Mouse (Mus musculus) forebrain, embryonic 11.5 days (tissue): ENCODE data around the gene Abhd6. TPM values are rescaled to one million over a fixed set of nuclear protein-coding genes. Genes with fewer than 3 reads are reported as not detected.

ENCODE experiments used
- ATAC-seq: fragments of 200-750 bp; cut with Nextera tagmentation; replicated peaks from 2 replicates; pipeline ENCODE4 v1.8.0; 2017; ENCODE audit warnings: moderate TSS enrichment; ENCODE audit not compliant: low FRiP score
- DNase-seq: peaks from one replicate; pipeline ENCODE4 v3.0.0-alpha.2; 2017; ENCODE audit warnings: low spot score
- H3K27ac ChIP-seq: fragments of 300-500 bp; sonication (generic); 2 replicates; pipeline ENCODE4 v1.5.1; 2014; ENCODE audit warnings: low read depth, low read length
- H3K27me3 ChIP-seq: fragments of 300-500 bp; sonication (generic); 2 replicates; pipeline ENCODE4 v1.6.1; 2014; ENCODE audit warnings: mild to moderate bottlenecking, low read length, mixed read lengths; ENCODE audit not compliant: control insufficient read depth, insufficient read depth
- H3K36me3 ChIP-seq: fragments of 300-500 bp; sonication (generic); 2 replicates; pipeline ENCODE4 v1.6.1; 2014; ENCODE audit warnings: mild to moderate bottlenecking, low read length, moderate library complexity, mixed read lengths; ENCODE audit not compliant: control insufficient read depth, insufficient read depth
- H3K4me1 ChIP-seq: fragments of 300-500 bp; sonication (generic); replicated peaks from 2 replicates; pipeline ENCODE4 v1.6.1; 2014; ENCODE audit warnings: low read length, mixed read lengths; ENCODE audit not compliant: control insufficient read depth, insufficient read depth
- H3K4me2 ChIP-seq: fragments of 300-500 bp; sonication (generic); 2 replicates; pipeline ENCODE4 v1.6.1; 2014; ENCODE audit warnings: low read depth, mild to moderate bottlenecking, low read length, moderate library complexity, mixed read lengths; ENCODE audit not compliant: severe bottlenecking
- H3K4me3 ChIP-seq: fragments of 300-500 bp; sonication (generic); 2 replicates; pipeline ENCODE4 v1.5.1; 2014; ENCODE audit warnings: low read depth, low read length
- H3K9ac ChIP-seq: fragments of 300-500 bp; sonication (generic); 2 replicates; pipeline ENCODE4 v1.6.1; 2014; ENCODE audit warnings: low read length
- H3K9me3 ChIP-seq: fragments of 300-500 bp; sonication (generic); 2 replicates; pipeline ENCODE4 v1.6.1; 2016; ENCODE audit warnings: low read length, mixed read lengths; ENCODE audit not compliant: control insufficient read depth
- WGBS: fragments of 180-500 bp; shearing (Covaris S2); extraction: QIAGEN DNeasy Blood & Tissue Kit; methylation state at CpG from one replicate; pipeline ENCODE4 v1.1.7; 2014; 5-methylcytosine and 5-hydroxymethylcytosine counted together
- polyA plus RNA-seq: library from polyadenylated mRNA; unstranded; fragments of >200 nt; fragmentation: Nextera tagmentation; extraction: Ambion mirVana; gene quantifications from 2 replicates; pipeline ENCODE4 v1.2.1, GENCODE M21; 2014

Abhd6 gene
- 19.2 and 19.5 TPM in 2 replicates for polyA plus RNA-seq

GRCm38 (mm10) chr14:8002432-8003092 lies at the start of gene Abhd6:
Gene Abhd6, plus strand, starts transcription at chr14:8002902.
- no peaks in the 10 kb centered on the region for H3K36me3 ChIP-seq
- peak within 1 kb of the TSS; percentile 57 for H3K4me3 ChIP-seq
- ATAC-seq = peak; percentile 86
- peaks cover 8% of the 10 kb centered on the region; the same call in 1 of the 2 replicates for H3K4me1 ChIP-seq
- H3K9ac ChIP-seq = peak within 1 kb of the TSS; percentile 71
- no peak within 1 kb of the TSS for H3K27ac ChIP-seq
- H3K4me2 ChIP-seq = peak within 1 kb of the TSS; percentile 91
- 2% methylated on average over 34 of the region's 38 CpGs for WGBS
- no peaks in the 10 kb centered on the region for H3K9me3 ChIP-seq
- H3K27me3 ChIP-seq = peaks cover 20% of the 10 kb centered on the region
- peak; percentile 94 for DNase-seq

- no peaks in the 10 kb centered on the region for H3K9me3 ChIP-seq
- no peak overlapping the region for H3K9ac ChIP-seq
- H3K27me3 ChIP-seq = no peaks in the 10 kb centered on the region
- DNase-seq = no peak
- 33% methylated on average over 6 of the region's 6 CpGs for WGBS
- no peaks in the 10 kb centered on the region for H3K4me1 ChIP-seq
- H3K27ac ChIP-seq = no peak overlapping the region
- H3K36me3 ChIP-seq = no peaks in the 10 kb centered on the region
- H3K4me3 ChIP-seq = no peak overlapping the region
- H3K4me2 ChIP-seq = no peak overlapping the region
- 0 out of 2 replicates have a peak, but pooled peaks have one; percentile 16 for ATAC-seq
These were observed 48.6 kb upstream of the Abhd6 start for GRCm38 (mm10) chr14:7954071-7954471.

GRCm38 (mm10) chr14:7956427-7956826 lies 46.3 kb upstream of the Abhd6 start:
- ATAC-seq = no peak
- 85% methylated on average over 10 of the region's 10 CpGs for WGBS
- no peaks in the 10 kb centered on the region for H3K4me1 ChIP-seq
- H3K4me3 ChIP-seq = no peak overlapping the region
- no peaks in the 10 kb centered on the region for H3K9me3 ChIP-seq
- no peak for DNase-seq
- H3K36me3 ChIP-seq = no peaks in the 10 kb centered on the region
- no peaks in the 10 kb centered on the region for H3K27me3 ChIP-seq
- no peak overlapping the region for H3K9ac ChIP-seq
- H3K4me2 ChIP-seq = no peak overlapping the region
- H3K27ac ChIP-seq = no peak overlapping the region

GRCm38 (mm10) chr14:7957049-7957448 lies 45.7 kb upstream of the Abhd6 start, which contains the start of gene Gm45521:
Gene Gm45521, plus strand, starts transcription at chr14:7957288.
- no peak within 1 kb of the TSS for H3K4me2 ChIP-seq
- DNase-seq = no peak
- no peaks in the 10 kb centered on the region for H3K9me3 ChIP-seq
- no peaks in the 10 kb centered on the region for H3K27me3 ChIP-seq
- ATAC-seq = 0 out of 2 replicates have a peak, but pooled peaks have one; percentile 49
- H3K9ac ChIP-seq = no peak within 1 kb of the TSS
- 43% methylated on average over 9 of the region's 9 CpGs for WGBS
- no peaks in the 10 kb centered on the region for H3K4me1 ChIP-seq
- no peaks in the 10 kb centered on the region for H3K36me3 ChIP-seq
- no peak within 1 kb of the TSS for H3K4me3 ChIP-seq
- H3K27ac ChIP-seq = no peak within 1 kb of the TSS

- ATAC-seq = 0 out of 2 replicates have a peak, but pooled peaks have one; percentile 35
- peak; percentile 64 for DNase-seq
- H3K4me3 ChIP-seq = no peak overlapping the region
- no peaks in the 10 kb centered on the region for H3K27me3 ChIP-seq
- no peak overlapping the region for H3K4me2 ChIP-seq
- no peaks in the 10 kb centered on the region for H3K9me3 ChIP-seq
- H3K36me3 ChIP-seq = no peaks in the 10 kb centered on the region
- 42% methylated on average over 11 of the region's 11 CpGs for WGBS
- no peak overlapping the region for H3K9ac ChIP-seq
- no peaks in the 10 kb centered on the region for H3K4me1 ChIP-seq
- no peak overlapping the region for H3K27ac ChIP-seq
These were observed 42.1 kb upstream of the Abhd6 start for GRCm38 (mm10) chr14:7960616-7961015.

GRCm38 (mm10) chr14:7961714-7962113 lies 41.0 kb upstream of the Abhd6 start:
- no peak overlapping the region for H3K27ac ChIP-seq
- H3K4me1 ChIP-seq = no peaks in the 10 kb centered on the region
- ATAC-seq (no peak), DNase-seq (no peak)
- no peak overlapping the region for H3K9ac ChIP-seq
- no peak overlapping the region for H3K4me2 ChIP-seq
- no peak overlapping the region for H3K4me3 ChIP-seq
- no peaks in the 10 kb centered on the region for H3K36me3 ChIP-seq
- H3K9me3 ChIP-seq = no peaks in the 10 kb centered on the region
- WGBS = 85% methylated on average over 5 of the region's 5 CpGs
- H3K27me3 ChIP-seq = no peaks in the 10 kb centered on the region

DNA sequence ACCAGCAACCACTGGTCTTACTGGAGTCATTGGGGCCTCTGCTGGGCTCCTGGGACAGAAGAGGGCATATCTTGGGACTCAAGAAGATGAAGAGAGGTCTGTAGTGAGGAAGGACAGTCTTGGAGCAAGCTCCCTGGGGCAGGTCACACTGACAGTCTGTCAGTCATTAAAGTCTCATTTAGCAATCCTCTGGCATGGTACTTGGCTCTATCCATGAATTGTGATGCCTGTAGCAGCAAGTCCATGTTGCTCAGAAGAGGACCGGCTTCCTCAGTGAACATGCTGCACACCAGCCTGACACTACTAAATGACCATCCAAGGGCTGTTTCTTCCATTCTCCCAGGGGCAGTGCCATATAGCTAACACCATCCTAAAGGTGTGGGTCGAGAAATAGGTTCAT lies 40.1 kb upstream of the Abhd6 start:
- Histone ChIP-seq H3K4me2 (no peak overlapping the region), H3K4me1 (no peaks in the 10 kb centered on the region), H3K36me3 (no peaks in the 10 kb centered on the region), H3K27ac (no peak overlapping the region), H3K4me3 (no peak overlapping the region), H3K27me3 (no peaks in the 10 kb centered on the region), H3K9ac (no peak overlapping the region), H3K9me3 (no peaks in the 10 kb centered on the region)
- no peak for DNase-seq
- no peak for ATAC-seq
- WGBS = 84% methylated on average over 2 of the region's 2 CpGs

DNA sequence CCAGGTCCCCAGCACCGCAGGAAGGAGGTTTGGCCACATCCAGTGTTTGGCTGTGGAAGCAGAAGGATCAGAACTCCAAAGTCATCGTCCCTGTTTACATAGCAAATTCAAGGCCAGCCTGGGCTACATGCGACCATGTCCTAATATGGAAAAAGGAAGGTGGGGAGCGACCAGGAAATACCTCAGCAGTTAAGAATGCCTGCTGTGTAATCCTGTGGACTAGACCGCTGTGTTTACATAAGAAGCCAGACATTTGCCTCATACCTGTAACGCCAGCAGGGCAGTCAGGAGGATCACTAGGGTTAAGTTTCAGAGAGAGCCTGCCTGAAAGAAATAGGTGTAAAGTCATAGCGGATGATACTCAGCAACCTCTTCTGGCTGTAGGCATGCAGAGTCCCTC lies 39.5 kb upstream of the Abhd6 start:
- H3K9me3 ChIP-seq = no peaks in the 10 kb centered on the region
- no peaks in the 10 kb centered on the region for H3K36me3 ChIP-seq
- ATAC-seq (no peak), DNase-seq (no peak)
- H3K4me1 ChIP-seq = no peaks in the 10 kb centered on the region
- H3K4me3 ChIP-seq = no peak overlapping the region
- WGBS = 62% methylated on average over 7 of the region's 7 CpGs
- H3K9ac ChIP-seq = no peak overlapping the region
- H3K4me2 ChIP-seq = no peak overlapping the region
- H3K27me3 ChIP-seq = no peaks in the 10 kb centered on the region
- no peak overlapping the region for H3K27ac ChIP-seq
